Mouse (Mus musculus): ENCODE data around the gene Smad3. TPM values are rescaled to one million over a fixed set of nuclear protein-coding genes. Genes with fewer than 3 reads are reported as not detected.

Smad3 gene
- polyA plus RNA-seq, 1 experiment from 2014 or later = 8.7 TPM

DNA sequence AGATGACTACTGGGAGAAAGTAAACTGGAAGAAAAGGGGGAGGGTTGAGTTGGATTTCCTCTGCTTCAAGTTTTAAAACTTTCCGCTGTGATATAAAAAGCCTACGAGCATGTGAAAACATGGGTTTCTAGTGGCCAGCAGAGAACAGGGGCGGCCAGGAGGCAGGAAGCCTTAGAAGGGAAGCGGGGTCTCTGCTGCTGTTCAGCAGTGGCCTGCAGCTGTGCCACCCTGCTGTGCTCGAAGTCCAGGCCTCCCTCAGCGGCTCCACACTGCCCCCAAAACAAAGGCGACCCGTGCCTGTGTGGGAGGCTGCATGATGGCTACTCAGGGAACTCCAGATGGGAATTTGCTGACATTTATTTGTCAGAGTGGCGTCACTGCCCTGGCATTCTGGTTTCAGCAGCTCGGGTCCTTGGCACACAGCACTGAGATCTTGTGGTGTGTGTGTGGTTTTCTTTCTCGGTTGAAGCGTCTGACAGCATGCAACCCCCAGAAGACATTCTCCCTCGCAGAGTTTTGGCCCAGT is 146.9 kb downstream of the Smad3 start:
- WGBS = 19% methylated on average over 13 of the region's 13 CpGs
- Histone ChIP-seq H3K4me2 (no peak overlapping the region; the same call in 1 of the 2 replicates), H3K4me3 (replicated peaks) (no peak overlapping the region), H3K27me3 (replicated peaks) (no peaks in the 10 kb centered on the region), H3K36me3 (no peaks in the 10 kb centered on the region), H3K9ac (replicated peaks) (0 out of 2 replicates have a peak overlapping the region, but pooled peaks have one; percentile 24), H3K4me1 (peaks cover 43% of the 10 kb centered on the region), H3K9me3 (replicated peaks) (no peaks in the 10 kb centered on the region), H3K27ac (replicated peaks) (0 out of 2 replicates have a peak overlapping the region, but pooled peaks have one; percentile 56)
- no peak for ATAC-seq (ENCODE audit: low FRiP score)

DNA sequence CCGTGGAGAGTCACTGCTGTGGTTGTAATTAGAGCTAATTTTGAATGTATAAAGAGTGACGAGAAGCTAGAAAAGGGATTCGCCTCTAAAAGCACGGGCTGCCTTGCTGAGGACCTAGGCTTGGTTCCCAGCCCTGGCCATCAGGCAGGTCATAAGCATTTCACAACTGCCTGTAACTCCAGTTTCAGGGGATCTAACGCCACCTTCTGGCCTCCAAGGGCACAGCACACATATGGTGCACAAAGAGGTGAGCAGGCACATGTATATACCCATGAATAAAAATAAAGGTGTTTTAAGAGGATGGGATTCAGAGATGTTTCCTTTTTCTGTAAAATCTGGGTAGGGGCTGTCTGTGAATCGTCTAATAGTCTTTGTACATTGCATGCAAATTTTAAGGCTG is 147.6 kb downstream of the Smad3 start:
- 86% methylated on average over 6 of the region's 6 CpGs for WGBS
- Histone ChIP-seq H3K4me1 (peaks cover 43% of the 10 kb centered on the region), H3K9ac (replicated peaks) (no peak overlapping the region), H3K27me3 (replicated peaks) (no peaks in the 10 kb centered on the region), H3K27ac (replicated peaks) (0 out of 2 replicates have a peak overlapping the region, but pooled peaks have one; percentile 15), H3K9me3 (replicated peaks) (no peaks in the 10 kb centered on the region), H3K4me3 (replicated peaks) (no peak overlapping the region), H3K4me2 (no peak overlapping the region), H3K36me3 (no peaks in the 10 kb centered on the region)
- ATAC-seq (ENCODE audit: low FRiP score) = no peak

GRCm38 (mm10) chr9:63609776-63610175 is 148.0 kb downstream of the Smad3 start:
- H3K27ac ChIP-seq (replicated peaks) = no peak overlapping the region
- no peaks in the 10 kb centered on the region for H3K27me3 ChIP-seq (replicated peaks)
- no peak overlapping the region for H3K4me3 ChIP-seq (replicated peaks)
- no peaks in the 10 kb centered on the region for H3K9me3 ChIP-seq (replicated peaks)
- H3K4me2 ChIP-seq = no peak overlapping the region
- ATAC-seq (ENCODE audit: low FRiP score) = no peak
- no peak overlapping the region for H3K9ac ChIP-seq (replicated peaks)
- no peaks in the 10 kb centered on the region for H3K36me3 ChIP-seq
- 95% methylated on average over 2 of the region's 2 CpGs for WGBS
- H3K4me1 ChIP-seq = peaks cover 43% of the 10 kb centered on the region

GRCm38 (mm10) chr9:63609246-63609645 is 148.5 kb downstream of the Smad3 start:
- H3K9ac ChIP-seq (replicated peaks) = no peak overlapping the region
- 78% methylated on average over 8 of the region's 8 CpGs for WGBS
- no peak overlapping the region for H3K4me2 ChIP-seq
- no peak overlapping the region for H3K27ac ChIP-seq (replicated peaks)
- H3K4me3 ChIP-seq (replicated peaks) = no peak overlapping the region
- peaks cover 43% of the 10 kb centered on the region for H3K4me1 ChIP-seq
- no peaks in the 10 kb centered on the region for H3K27me3 ChIP-seq (replicated peaks)
- H3K9me3 ChIP-seq (replicated peaks) = no peaks in the 10 kb centered on the region
- ATAC-seq (ENCODE audit: low FRiP score) = no peak
- H3K36me3 ChIP-seq = no peaks in the 10 kb centered on the region

DNA sequence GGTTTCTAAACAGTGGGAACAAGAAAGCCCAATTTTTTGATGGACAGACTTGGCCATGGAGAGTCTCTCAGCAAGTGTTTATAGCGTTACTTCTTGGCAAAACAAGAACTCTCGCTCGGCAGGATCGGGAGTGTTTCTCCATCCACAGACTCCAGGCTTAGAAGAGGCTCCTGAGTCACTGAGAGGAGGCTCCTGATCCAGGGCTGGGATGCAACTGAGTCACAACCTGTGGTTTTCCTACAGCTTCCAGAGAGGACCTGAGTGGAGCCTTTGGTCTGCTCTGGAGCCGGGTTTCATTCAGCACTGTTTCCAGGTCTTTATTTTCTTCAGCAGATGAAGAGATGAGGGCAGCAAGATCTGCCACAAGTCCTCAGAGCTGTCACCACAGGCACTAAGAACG is 149.8 kb downstream of the Smad3 start:
- Histone ChIP-seq H3K27me3 (replicated peaks) (no peaks in the 10 kb centered on the region), H3K36me3 (no peaks in the 10 kb centered on the region), H3K4me3 (replicated peaks) (no peak overlapping the region), H3K27ac (replicated peaks) (no peak overlapping the region), H3K4me1 (peaks cover 43% of the 10 kb centered on the region), H3K9ac (replicated peaks) (no peak overlapping the region), H3K9me3 (replicated peaks) (no peaks in the 10 kb centered on the region), H3K4me2 (no peak overlapping the region)
- 89% methylated on average over 6 of the region's 6 CpGs for WGBS
- ATAC-seq (ENCODE audit: low FRiP score) = no peak

- H3K4me3 ChIP-seq (replicated peaks) = no peak overlapping the region
- no peak overlapping the region for H3K9ac ChIP-seq (replicated peaks)
- ATAC-seq (ENCODE audit: low FRiP score) = no peak
- H3K4me1 ChIP-seq = peaks cover 33% of the 10 kb centered on the region
- H3K36me3 ChIP-seq = no peaks in the 10 kb centered on the region
- 72% methylated on average over 2 of the region's 2 CpGs for WGBS
- no peaks in the 10 kb centered on the region for H3K9me3 ChIP-seq (replicated peaks)
- no peak overlapping the region for H3K4me2 ChIP-seq
- no peaks in the 10 kb centered on the region for H3K27me3 ChIP-seq (replicated peaks)
- no peak overlapping the region for H3K27ac ChIP-seq (replicated peaks)
These were observed 151.2 kb downstream of the Smad3 start for GRCm38 (mm10) chr9:63606594-63606993.

GRCm38 (mm10) chr9:63603849-63604248 is 153.9 kb downstream of the Smad3 start:
- no peaks in the 10 kb centered on the region for H3K27me3 ChIP-seq (replicated peaks)
- no peak for ATAC-seq (ENCODE audit: low FRiP score)
- no peaks in the 10 kb centered on the region for H3K9me3 ChIP-seq (replicated peaks)
- peaks cover 19% of the 10 kb centered on the region for H3K4me1 ChIP-seq
- WGBS = 65% methylated on average over 6 of the region's 6 CpGs
- H3K4me2 ChIP-seq = peak overlapping the region; percentile 71
- no peak overlapping the region; the same call in 1 of the 2 replicates for H3K4me3 ChIP-seq (replicated peaks)
- no peak overlapping the region for H3K27ac ChIP-seq (replicated peaks)
- H3K9ac ChIP-seq (replicated peaks) = no peak overlapping the region
- H3K36me3 ChIP-seq = no peaks in the 10 kb centered on the region

DNA sequence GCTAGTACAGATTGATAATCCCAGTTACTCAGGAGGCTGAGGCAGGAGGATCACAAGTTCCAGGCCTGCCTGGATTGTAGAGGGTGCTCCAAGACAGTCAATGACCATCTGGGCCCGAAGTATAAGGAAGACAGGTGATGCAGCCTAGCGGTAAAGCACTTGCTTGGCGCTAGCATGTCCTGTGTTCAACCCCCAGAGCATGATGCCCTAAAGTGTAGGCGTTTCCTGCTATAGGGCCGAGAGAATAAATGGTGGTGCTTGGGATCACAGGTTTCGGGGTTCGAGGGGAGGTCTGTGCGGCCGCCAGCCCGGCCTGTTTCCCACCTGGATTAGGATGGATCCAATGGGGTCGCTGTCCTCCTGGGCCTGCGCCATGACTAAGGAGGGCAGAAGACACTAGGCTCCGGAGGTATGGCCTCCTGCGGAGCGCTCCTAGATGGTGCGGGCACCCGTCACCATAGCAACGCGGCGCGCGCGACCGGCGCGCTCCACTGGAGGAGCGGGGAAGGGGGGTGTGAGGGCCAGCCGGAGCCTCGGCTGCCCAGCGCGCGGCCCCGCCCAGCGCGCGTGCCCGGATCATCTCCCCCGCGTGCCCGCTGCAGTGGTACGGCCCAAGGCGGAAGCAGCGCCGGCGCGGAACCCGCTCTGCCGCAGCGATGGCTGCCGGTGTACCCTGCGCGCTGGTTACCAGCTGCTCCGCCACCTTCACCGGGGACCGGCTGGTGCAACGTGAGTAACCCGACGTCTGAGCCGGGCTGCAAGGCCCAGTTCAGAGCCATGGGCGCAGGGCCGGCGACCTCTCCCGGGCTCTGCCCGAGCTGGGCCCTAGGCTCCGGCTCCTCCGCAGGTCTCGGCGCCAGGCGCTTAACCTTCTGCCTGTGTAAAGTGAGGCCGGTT is 155.5 kb downstream of the Smad3 start, which contains the start of the genes Iqch and Aagab:
Gene Iqch, minus strand, starts transcription at position 451 of the 897 bp plus-strand sequence.
Gene Aagab, plus strand, starts transcription at position 618 of the 897 bp plus-strand sequence.
- Histone ChIP-seq H3K4me1 (peaks cover 19% of the 10 kb centered on the region), H3K36me3 (no peaks in the 10 kb centered on the region), H3K27ac (replicated peaks) (peak within 1 kb of the TSS; percentile 79), H3K9me3 (replicated peaks) (no peaks in the 10 kb centered on the region), H3K27me3 (replicated peaks) (no peaks in the 10 kb centered on the region), H3K4me3 (replicated peaks) (peak within 1 kb of the TSS; percentile 83), H3K9ac (replicated peaks) (peak within 1 kb of the TSS; percentile 78), H3K4me2 (peak within 1 kb of the TSS; percentile 71)
- 1% methylated on average over 64 of the region's 70 CpGs for WGBS
- ATAC-seq (ENCODE audit: low FRiP score) = peak; percentile 99

Other genes starting within 250 kb of the Smad3 start
- gene Iqch, start 155.5 kb downstream of the Smad3 start, polyA plus RNA-seq (2015; fragmentation: Nextera tagmentation; extraction: Ambion mirVana) = 0.12 and 0.24 TPM in 2 replicates
- gene Aagab, start 155.3 kb downstream of the Smad3 start, polyA plus RNA-seq (2015; fragmentation: Nextera tagmentation; extraction: Ambion mirVana) = 51.5 and 56.0 TPM in 2 replicates

Measured in neural tube, embryonic 15.5 days (tissue).